Mouse (Mus musculus) kidney, adult 8-10 months (tissue): ENCODE results near the gene Lime1.

Experiments
- DNase-seq, 2 experiments: peaks; one replicate each; pipeline ENCODE4 v3.0.0; 2022

Lime1 gene

GRCm38 (mm10) chr2:181391541-181391940, 11.7 kb downstream of the Lime1 start:
- no peak for DNase-seq

- DNase-seq, result peak; percentile 69 to 91
Measured at GRCm38 (mm10) chr2:181392600-181393213, 12.8 kb downstream of the Lime1 start.

GRCm38 (mm10) chr2:181394086-181394485, 14.2 kb downstream of the Lime1 start:
- DNase-seq, result no peak

GRCm38 (mm10) chr2:181397207-181397761, 17.4 kb downstream of the Lime1 start:
- no peak for DNase-seq

- no peak for DNase-seq
Measured at GRCm38 (mm10) chr2:181401497-181401896, 21.6 kb downstream of the Lime1 start.

- no peak for DNase-seq
Measured at GRCm38 (mm10) chr2:181403722-181404121, 23.8 kb downstream of the Lime1 start.

GRCm38 (mm10) chr2:181409643-181410042, 29.8 kb downstream of the Lime1 start:
- no peak for DNase-seq

- DNase-seq, result peak; percentile 66 to 82
Measured at GRCm38 (mm10) chr2:181410760-181411473, 31.0 kb downstream of the Lime1 start.

GRCm38 (mm10) chr2:181413141-181413540, 33.3 kb downstream of the Lime1 start:
- no peak for DNase-seq

- DNase-seq, result peak; percentile 70 to 81
Measured at GRCm38 (mm10) chr2:181415945-181416344, 36.1 kb downstream of the Lime1 start.

- DNase-seq, result no peak
Measured at GRCm38 (mm10) chr2:181419359-181419758, 39.5 kb downstream of the Lime1 start.

- DNase-seq, result no peak
Measured at GRCm38 (mm10) chr2:181420426-181420825, 40.5 kb downstream of the Lime1 start.

GRCm38 (mm10) chr2:181420903-181421638, 41.2 kb downstream of the Lime1 start:
- DNase-seq, result peak in 1 of 2 experiments; percentile 15

GRCm38 (mm10) chr2:181423834-181424233, 44.0 kb downstream of the Lime1 start:
- no peak for DNase-seq
